Mouse (Mus musculus) adrenal gland, postnatal 14 days (tissue): ENCODE data around the gene Jmjd1c. TPM values are rescaled to one million over a fixed set of nuclear protein-coding genes. Genes with fewer than 3 reads are reported as not detected.

Source experiments
- DNase-seq: peaks from one replicate; pipeline ENCODE4 v3.0.0; 2021; ENCODE audit warnings: mixed read lengths
- total RNA-seq: library from RNA; stranded (reverse); gene quantifications from 2 replicates; pipeline ENCODE4 v1.2.3, GENCODE M21; 2021

The Jmjd1c gene
- total RNA-seq, 1 experiment from 2014 or later: 56.4 TPM

DNA sequence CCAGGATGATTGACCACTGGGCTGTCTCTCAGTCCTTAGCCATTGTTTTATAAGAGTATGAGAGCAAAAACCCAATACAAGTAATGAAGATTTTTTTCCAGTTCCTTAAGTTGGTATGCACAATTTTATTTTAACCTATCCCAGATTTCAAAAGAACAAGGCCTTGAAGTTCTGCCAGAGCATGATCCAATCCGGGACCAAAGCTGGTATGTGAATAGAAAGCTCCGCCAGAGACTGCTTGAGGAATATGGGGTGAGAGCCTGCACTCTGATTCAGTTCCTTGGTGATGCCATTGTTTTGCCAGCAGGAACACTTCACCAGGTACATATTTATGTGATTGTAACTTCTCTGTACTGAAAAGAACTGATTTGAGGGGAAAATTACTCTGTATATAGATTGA lies 153.6 kb downstream of the Jmjd1c start:
- peak; percentile 40 for DNase-seq

DNA sequence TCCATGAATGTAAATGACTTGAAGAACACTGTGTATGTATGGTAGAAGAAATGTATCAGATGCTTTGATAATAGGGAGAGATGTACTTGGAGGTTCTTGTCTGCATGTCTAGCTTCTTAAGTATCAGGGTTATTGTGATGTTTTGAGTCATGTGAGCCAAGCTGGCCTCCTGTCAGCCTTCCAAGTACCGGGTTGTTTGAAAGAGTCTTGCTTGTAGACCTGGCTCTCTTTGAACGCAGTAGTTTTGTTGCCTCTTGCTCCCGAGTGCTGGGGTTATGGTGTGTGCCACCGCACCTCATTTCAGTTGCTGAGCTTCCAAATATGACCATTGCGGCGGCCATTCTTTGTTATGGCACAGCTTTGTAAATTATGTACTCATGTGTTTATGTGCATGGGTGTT lies 154.9 kb downstream of the Jmjd1c start:
- no peak for DNase-seq

DNA sequence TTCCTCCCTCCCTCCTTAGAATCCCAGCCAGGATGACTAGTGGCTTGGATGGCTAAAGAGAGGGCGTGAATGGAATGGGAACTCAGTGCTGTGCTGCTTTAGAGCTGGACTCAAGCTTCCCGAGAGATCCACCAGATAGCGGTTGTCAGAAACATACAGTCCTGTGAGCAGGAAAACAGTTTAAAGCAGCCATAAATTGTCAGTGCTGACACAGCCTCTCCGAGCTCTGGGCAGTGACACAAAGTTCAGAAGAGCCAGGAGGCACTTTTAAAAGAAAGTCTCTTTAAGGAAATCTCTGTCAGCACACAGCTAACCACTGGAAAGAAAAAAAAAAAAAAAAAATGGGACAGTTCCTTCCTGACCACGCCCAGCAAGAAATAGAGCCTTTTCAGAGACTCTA lies 156.4 kb downstream of the Jmjd1c start:
- no peak for DNase-seq

DNA sequence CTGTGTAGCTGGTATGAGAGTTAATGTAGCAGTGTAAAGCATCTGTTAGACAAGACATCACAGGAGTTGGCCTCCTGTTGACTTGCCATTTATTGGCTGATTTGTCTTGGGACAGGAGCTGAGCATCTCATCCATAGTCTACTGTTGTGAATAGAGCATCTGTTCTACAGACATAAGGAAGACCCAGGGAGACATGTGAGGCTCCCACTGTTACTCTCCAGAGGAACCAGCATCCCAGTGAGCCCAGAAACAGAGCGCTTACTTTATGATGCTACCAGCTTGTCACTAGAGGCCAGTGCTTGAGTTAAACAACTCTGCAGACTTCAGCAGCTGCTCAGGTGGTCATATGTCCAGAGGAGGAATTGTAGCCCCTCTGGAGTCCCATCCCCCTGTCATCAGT lies 157.2 kb downstream of the Jmjd1c start:
- no peak for DNase-seq

DNA sequence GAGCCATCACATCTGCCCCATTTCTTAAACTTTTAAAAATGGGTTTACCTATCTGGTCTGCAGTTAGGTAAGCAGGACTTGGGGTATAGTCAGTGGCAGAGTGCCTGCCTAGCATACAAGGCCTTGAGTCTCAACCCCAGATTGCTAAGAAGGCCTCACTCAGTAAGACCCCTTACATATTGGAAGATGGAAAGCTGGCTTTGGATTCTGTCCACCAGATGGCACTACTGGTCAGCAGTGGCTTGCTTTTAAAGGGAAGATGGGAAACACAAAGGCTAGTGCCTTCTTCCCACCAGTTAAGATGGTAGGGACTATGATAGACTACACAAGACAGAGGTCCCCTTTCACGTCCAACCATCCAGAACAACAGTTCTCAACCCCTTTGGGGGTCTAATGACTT lies 168.9 kb downstream of the Jmjd1c start:
- peak; percentile 72 for DNase-seq

DNA sequence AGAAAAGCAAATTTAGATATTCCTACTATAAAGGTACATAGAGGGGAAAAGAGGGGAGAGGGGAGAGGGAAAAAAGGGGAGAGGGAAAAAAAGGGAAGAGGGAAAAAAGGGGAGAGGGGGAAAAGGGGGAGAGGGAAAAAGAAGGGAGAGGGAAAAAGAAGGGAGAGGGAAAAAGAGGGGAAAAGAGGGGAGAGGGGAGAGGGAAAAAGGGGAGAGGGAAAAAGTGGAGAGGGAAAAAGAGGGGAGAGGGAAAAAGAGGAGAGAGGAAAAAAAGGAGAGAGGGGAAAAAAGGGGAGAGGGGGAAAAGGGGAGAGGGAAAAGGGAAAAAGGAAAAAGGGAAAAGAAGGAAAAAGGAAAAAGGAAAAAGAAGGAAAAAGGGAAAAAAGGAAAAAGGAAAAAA lies 180.0 kb downstream of the Jmjd1c start:
- DNase-seq: no peak

DNA sequence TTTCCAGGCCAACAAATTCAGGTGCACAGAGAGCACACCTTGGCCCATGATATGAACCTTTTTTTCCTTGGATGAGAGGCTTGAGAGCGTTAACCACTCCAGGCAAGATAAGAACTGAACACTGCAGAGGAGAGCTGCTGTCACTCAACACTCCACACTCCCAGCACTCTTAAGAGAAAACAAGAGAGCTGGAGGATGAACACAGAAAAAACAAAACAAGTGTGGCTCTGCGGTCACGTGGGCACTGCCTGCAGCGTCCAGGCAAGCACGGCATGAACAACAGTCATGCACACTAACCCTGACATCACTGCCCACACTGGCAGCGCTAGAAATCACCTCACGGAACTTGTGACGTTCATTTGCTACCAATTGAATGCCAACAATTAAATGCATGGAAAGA lies 185.9 kb downstream of the Jmjd1c start:
- DNase-seq: no peak

DNA sequence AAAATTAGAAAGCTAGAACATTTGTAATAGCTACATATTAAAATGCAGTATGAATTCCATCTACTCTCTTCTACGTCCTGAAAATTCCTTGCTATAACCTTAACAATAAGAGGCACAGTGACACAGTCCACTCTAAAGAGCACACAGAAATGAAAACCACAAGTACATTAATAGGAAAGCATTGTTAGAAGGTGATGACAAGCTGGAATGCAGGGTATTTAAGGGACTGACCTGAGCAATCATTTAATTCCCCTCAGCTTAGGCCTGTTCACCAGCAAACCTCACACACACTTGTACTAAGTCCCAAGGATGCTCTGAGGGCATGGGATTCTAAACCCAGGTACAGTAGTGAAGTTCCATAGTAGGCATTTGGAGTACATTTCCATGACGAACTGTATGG lies 186.6 kb downstream of the Jmjd1c start:
- no peak for DNase-seq

DNA sequence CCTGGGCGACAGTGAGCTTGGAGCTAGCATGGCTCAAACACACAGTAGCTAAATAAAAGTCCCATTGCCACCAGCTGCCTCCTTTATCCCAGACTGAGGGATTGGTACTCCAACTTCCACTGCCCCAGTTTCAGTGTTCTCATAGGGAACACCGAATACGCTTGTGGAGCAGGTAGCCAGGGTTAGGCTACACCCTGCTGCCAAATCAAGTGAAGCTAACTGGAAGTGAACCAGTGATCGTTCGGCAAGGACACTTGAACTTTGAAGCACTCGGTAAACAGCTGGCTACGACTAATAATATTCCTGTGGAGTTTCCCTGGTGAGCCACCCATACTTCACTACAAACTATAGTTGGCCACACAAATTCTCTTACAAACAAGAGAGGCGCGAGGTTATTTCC lies 187.6 kb downstream of the Jmjd1c start:
- DNase-seq: peak; percentile 30

DNA sequence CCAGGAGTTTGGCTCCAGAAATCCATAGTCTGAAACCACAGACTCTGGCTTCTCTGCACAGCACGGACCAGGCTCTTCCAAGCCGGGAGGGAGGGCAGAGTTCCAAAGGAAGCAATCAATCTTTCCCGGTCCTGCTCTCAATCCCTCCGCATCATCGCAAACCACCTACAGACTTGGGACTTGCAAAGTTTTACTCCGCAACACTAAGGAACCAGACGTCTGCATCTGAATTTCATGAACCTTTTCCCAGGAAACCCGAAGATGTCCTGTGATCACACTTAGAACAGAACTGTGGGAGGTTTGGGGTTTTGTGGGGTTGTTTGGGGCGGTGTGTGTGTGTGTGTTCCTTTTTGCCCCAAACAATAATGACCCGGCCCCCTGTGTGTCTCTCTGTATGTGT lies 188.4 kb downstream of the Jmjd1c start:
- DNase-seq: peak; percentile 77

DNA sequence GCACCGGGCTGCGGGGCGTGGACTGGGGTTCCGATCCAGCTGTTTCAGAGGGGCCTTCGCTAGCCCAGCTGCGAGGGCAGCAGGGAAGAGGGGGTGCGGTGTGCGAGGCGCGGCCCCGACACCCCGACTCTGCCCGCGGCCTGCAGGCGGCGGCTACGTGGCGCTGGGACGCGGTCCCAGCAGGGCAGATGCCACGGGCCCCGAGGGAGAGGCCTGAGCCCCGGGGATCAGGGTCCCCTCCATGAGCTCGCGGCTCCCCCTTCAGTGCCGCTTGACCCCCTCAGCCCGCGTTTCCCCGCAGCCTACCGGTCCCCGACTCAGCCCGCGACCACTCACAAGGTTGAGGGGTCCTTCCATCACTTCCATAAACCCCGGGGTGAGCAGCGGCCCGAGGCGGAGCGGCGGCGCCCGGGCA lies 188.8 kb downstream of the Jmjd1c start:
- DNase-seq: peak; percentile 68

DNA sequence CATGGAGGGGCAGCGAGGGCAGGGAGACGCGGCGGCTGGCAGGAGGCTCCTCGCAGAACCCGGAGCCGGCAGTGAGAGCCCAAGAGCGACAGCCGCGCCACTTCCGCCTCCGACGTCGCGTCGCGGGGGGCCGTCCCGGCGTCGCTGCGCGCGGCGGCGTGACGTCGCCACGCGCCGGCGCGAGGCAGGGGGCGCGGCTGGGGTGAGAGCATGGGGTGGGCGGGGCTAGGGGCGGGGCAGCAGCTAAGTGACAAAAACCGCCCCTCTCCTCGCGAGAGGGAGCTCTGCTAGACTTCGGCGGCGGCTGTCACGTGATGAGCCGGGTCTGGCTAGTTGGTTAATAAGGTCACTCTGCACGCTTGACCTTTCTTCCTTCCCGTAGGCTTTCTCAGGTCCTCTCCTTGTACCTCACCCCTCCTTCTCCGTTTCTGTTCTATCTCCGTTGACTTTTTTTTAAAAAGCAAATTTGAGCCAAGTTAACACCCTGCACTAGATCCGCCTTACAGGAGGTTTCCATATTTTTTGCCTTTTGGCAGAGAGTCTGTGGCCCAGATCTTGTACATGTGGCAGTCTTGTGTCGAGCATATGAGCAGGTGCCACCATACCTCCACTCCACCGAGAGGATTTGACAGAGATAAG lies 189.4 kb downstream of the Jmjd1c start, which contains the start of gene Nrbf2:
TSS of gene Nrbf2 (minus strand) at position 130 of the 639 bp plus-strand sequence.
- DNase-seq: peak; percentile 92

DNA sequence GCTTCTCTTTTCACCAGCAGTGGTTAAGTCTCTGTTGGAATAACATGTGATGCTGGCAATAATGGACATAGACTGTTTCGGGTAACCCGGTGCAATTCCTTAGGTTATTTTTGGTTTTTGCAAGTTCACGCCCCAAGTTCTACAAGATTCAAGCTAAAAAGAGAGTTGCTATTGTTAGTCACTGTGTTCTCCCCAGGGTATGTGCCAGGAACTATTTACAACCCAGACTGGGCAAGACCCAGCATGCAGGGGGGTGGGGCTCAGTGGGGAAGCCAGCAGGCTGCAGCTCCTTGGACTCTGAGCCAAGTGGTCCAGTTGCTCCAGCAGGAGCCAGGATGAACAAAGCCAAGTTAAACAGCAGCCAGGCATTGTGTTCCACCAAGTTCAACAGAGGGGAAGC lies 192.0 kb downstream of the Jmjd1c start:
- peak; percentile 79 for DNase-seq

DNA sequence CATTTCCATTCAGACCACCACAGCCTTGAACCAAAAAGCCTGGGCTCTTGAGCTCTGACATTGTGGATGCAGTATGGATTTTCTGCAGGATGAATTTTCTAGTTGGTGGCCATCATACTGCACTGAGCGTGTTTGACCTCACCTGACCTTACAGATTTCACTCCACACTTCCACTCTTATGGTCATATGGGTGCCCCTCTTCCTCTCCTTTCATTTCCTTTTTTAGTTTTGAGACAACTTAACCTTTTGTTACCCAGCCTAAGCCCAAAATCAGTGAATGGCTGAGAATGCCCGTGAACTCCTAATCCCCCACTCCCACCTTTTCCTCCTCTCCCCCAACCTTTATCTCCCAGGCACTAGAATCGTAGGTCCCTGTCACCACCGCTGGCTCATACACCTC lies 194.7 kb downstream of the Jmjd1c start:
- no peak for DNase-seq

DNA sequence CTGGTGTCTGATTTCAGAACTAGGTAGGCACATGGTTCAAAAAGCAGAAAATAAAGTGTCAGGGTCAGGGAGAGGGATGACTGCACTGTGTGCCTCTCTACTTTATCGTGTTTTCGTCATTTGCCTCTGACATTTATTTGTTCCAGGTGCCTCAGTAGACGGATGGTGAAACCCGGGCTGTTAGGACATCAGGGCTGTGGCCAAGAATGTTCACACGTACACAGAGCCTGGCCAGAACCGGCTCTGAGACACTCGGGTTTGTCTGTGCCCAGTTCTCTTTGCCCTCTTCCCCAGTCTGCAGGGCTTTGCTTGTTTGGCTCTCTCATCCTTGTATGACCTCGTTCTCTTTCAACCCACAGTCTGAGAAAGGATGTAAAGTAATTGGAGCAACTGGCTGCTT lies 195.2 kb downstream of the Jmjd1c start:
- DNase-seq: peak; percentile 65

DNA sequence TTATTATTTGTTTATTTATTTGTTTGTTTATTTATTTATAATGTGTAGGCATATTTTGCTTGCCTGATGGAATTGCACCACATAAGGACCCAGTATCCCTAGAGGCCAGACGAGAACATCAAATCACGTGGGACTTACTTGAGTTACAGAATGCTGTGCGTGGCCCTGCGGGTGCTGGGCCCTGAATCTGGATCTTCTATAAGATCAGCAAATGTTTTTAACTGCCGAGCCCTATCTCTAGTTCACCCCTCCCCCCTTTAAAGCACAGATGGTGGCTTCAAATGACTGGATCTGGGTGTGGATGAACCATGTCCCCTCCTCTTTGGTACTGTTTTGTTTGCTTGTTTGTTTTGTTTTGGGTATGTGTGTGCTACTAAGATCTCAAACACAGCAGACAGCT lies 199.4 kb downstream of the Jmjd1c start:
- DNase-seq: no peak

DNA sequence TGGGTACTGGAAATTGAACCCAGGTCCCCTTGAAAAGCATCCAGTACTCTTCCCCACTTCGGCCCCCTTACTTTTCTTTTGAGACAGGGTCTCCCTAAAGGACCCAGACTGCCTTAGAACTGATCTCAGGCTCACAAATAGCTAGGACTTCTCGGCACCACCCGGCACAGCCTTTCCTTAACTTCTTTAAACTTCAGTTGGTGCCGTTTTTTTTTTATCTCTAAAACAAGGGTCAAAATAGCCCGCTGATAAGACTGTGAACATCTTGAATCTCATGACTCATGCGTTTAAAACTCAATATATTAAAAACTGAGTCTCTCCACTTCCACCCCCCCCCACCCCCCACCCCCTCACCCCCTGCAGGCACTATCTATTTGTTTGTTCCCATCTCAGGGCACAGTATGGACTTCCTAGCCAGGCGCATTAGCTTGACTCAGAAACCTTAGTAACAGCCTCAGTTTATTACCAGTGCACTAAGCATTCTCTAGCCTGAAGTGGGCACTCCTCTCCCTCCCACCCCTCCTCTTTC lies 200.1 kb downstream of the Jmjd1c start:
- DNase-seq: no peak

DNA sequence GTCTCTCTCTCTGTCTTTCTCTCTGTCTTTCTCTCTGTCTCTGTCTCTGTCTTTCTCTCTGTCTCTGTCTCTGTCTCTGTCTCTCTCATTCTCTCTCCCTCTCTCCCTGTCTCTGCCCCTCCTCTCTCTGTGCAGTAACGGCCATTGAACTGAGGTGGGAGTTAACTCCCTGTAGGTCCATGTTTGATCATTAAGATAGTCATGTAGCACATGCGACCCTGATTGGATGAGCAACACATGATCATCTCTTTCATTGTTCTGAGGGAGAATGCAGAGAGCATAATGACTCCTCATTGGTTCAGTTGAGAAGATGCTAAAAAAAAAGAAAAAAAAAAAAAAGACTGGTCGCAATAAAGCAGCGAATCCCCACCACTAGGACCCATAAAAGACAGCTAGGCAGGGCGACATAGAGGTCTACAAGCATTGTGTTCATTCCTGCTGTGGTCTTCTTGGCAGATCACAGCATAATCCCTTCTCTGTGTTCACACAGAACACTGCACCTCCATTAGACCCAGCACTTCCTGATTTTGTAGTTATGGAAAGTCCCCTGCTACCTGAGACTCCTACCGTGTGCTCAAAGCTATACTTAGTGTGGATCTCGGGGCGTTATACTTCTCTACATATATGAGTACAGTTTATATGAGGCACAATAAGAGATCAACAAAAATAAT lies 200.7 kb downstream of the Jmjd1c start:
- no peak for DNase-seq

DNA sequence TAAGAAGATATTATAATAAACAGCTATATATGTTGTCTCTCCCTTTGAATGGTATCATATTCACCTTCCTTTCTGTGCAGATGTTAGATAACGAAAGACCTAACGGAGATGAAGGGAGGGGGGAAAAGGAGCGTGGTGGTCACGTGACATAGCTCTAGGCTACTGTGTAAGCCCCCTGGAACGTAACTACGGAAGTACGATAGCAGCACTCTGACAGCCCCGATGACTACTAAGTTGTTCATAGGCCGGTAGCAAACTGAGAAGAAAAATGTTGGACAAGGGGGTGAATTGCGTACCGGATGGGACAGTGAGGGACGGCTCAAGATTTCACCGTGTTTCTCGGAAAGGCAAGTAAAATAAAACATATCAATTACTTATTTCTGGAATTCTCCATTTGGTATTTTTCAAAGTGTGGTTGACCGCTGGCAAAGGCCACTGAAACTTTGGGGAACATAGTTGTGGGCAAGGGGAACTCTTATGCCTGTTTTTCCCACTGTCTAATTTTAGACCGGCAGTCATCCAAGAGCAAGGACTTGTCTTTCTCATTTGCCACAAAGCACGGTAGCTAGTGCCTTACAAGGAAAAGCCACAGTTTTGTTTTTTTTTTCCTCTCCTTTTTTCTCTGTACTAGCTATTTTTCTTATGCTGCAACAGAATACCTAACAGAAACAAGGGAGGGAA lies 201.4 kb downstream of the Jmjd1c start:
- DNase-seq: no peak

DNA sequence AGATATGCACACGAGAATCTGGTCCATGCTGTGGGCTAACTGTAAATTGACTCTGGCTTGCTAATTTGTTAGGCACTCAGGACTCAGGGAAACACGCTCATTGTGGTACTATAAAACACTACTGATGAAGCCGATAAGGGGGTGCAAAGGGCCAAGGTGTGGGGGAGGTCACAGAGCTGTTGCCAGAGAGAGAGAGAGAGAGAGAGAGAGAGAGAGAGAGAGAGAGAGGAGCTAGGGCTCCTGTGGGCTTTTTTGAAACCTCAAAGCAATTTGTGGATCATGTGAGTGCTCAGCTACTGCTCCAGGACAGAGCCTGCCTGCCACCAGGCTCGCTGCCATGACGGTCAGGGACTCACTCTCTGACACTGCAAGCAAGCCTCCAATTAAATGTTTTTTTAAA lies 202.9 kb downstream of the Jmjd1c start:
- peak; percentile 48 for DNase-seq

DNA sequence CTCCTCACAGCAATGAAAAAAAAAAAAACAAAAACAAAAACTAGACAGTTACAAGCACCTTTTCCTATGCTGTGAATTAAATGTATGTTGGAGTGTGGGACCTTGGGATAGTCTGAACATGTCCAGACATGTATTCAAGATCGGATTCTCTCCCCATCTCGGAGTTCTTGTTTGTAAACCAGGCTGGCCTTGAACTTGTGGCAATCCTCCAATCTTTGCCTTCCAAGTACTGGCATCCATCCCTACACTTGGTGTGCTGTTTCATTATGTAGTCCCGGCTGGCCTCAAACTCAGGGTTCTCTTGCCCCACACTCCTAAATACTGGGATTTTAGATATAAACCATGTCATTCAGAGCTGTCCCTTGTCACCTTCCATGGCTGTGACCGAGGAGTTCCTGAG lies 203.4 kb downstream of the Jmjd1c start:
- peak; percentile 71 for DNase-seq

DNA sequence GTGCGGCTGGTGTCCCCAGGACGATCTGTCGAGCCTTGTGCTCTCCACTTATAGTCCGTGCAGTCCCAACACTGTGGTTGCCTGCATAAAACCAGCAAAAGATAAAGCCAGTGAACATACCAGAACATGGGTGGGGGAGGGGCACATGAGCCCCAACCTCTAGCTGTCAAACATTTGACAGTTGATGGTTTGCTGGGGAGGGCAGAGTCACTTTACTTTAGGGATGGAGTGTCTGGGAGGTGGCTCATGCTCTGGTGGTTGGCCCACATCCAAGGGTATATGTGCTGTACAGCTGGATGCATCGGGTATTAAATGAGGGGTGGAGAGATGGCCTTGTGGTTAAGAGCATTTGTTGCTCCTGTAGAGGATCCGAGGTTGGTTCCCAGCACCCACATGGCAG lies 205.1 kb downstream of the Jmjd1c start:
- DNase-seq: no peak

DNA sequence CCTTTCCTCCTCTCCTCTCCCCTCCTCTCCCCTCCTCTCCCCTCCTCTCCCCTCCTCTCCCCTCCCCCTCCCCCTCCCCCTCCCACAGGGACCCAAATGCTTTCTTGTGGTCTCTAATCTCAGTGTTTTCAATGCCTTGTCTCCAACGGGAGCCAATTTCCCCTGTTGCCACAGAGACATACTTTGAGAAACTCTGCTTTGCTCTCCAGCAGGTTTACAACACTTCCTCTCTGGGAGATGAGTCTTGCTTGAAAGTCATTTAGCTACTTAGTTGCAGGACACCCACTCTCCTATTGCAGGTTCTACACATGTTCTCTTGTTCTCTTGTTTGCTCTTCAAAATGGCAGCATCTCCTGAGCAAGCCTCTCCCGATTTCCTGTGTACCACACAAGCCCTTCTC lies 206.4 kb downstream of the Jmjd1c start:
- no peak for DNase-seq
